Mouse (Mus musculus) right cerebral cortex, postnatal 14 days (tissue): ENCODE measurements around the gene Acvr1.

Experiments used
- DNase-seq: peaks from one replicate; pipeline ENCODE4 v3.0.0; 2022

The Acvr1 gene

GRCm38 (mm10) chr2:58516920-58517319 is 50.0 kb downstream of the Acvr1 start:
- DNase-seq: no peak

- DNase-seq: no peak
Observed at GRCm38 (mm10) chr2:58516000-58516399, 51.0 kb downstream of the Acvr1 start.

- DNase-seq: no peak
Observed at GRCm38 (mm10) chr2:58514489-58514888, 52.5 kb downstream of the Acvr1 start.

GRCm38 (mm10) chr2:58513212-58513611 is 53.7 kb downstream of the Acvr1 start:
- DNase-seq: no peak

- no peak for DNase-seq
Observed at GRCm38 (mm10) chr2:58510192-58510591, 56.8 kb downstream of the Acvr1 start.

GRCm38 (mm10) chr2:58505306-58506090 is 61.5 kb downstream of the Acvr1 start:
- DNase-seq: no peak

- no peak for DNase-seq
Observed at GRCm38 (mm10) chr2:58496647-58497410, 70.1 kb downstream of the Acvr1 start.

- no peak for DNase-seq
Observed at GRCm38 (mm10) chr2:58495271-58495670, 71.7 kb downstream of the Acvr1 start.

GRCm38 (mm10) chr2:58493685-58494635 is 73.0 kb downstream of the Acvr1 start:
- no peak for DNase-seq

GRCm38 (mm10) chr2:58489275-58489674 is 77.7 kb downstream of the Acvr1 start:
- no peak for DNase-seq

- DNase-seq: no peak
Observed at GRCm38 (mm10) chr2:58488404-58488803, 78.6 kb downstream of the Acvr1 start.

- no peak for DNase-seq
Observed at GRCm38 (mm10) chr2:58487279-58487560, 79.7 kb downstream of the Acvr1 start.

GRCm38 (mm10) chr2:58486441-58487278 is 80.3 kb downstream of the Acvr1 start:
- DNase-seq: no peak

- DNase-seq: no peak
Observed at GRCm38 (mm10) chr2:58485683-58486082, 81.3 kb downstream of the Acvr1 start.

- DNase-seq: no peak
Observed at GRCm38 (mm10) chr2:58485152-58485551, 81.8 kb downstream of the Acvr1 start.

GRCm38 (mm10) chr2:58484284-58484965 is 82.5 kb downstream of the Acvr1 start:
- DNase-seq: no peak

GRCm38 (mm10) chr2:58481450-58482100 is 85.4 kb downstream of the Acvr1 start:
- no peak for DNase-seq

GRCm38 (mm10) chr2:58480764-58481163 is 86.2 kb downstream of the Acvr1 start:
- no peak for DNase-seq

GRCm38 (mm10) chr2:58479536-58479935 is 87.4 kb downstream of the Acvr1 start:
- DNase-seq: no peak

- DNase-seq: no peak
Observed at GRCm38 (mm10) chr2:58478144-58478543, 88.8 kb downstream of the Acvr1 start.
